ENCODE assay signal across 9 mouse cellular contexts in the genomic region with DNA sequence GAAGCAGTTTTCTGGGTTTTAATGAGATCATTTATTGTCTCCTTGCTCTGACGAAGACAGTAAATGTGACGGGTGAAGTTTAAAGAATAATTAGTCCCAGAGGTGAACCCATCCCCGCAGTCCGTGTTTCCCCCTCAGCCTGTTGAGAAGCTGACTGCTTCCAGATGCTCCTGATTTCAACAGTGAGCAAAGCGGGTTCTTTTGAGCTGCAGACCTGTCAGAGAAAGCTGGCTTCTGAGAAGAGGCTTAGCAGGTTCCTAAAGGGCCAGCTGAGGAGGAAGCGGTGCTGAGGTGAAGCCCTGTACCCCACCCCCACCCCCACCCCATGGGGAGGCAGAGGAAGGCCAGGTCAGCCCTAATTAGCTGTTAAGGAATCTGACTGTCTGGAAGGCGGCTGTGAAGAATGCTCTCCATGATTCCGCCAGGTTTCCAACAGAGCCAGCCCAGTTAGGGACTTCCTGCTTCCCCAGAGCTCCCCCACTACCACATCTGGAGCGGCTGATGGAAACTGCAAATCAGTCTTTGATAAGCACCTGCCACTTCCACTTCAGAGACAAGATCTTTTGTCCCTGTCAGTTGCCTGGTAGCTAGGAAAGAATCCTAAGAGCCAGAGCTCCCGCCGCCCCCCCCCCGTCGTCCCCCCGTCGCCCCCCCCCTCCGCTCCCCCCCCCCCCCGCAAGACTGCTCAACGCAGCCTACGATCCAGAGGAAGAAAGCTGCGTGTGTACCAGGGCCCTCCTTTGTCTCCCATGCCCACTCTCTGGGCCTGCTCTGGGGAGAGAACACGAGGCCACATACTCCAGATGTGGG. TPM values are rescaled to one million over a fixed set of nuclear protein-coding genes. Genes with fewer than 3 reads are reported as not detected.
DNase-seq lines count a peak whose midpoint lies in the region; ATAC-seq and TF ChIP-seq lines count a peak whose summit lies in the region.
"Had no signal": no experiment of that assay in that cellular context is flagged by ENCODE, and none has a peak within 500 bp of the region (broad histone marks: within the 10 kb centered on the region; RNA-seq: fewer than 3 reads in every experiment).

No protein-coding gene starts in this region.

- peak overlapping the region; percentile 44 for H3K27ac ChIP-seq in lung, embryonic 14.5 days (ENCODE audit: low read depth)
- H3K27ac ChIP-seq in embryonic facial prominence, embryonic 11.5 days (replicated peaks; ENCODE audit: low read depth, low read length) = peak overlapping the region; percentile 3
- peak overlapping the region; percentile 51 for H3K27ac ChIP-seq in hindbrain, embryonic 15.5 days (replicated peaks)

- peak overlapping the region; percentile 2; the same call in 1 of the 2 replicates for H3K9ac ChIP-seq in lung, embryonic 14.5 days
- no peak overlapping the region for H3K9ac ChIP-seq in embryonic facial prominence, embryonic 11.5 days (replicated peaks; ENCODE audit: low read length)
- no peak overlapping the region for H3K9ac ChIP-seq in hindbrain, embryonic 15.5 days

- H3K36me3 ChIP-seq in lung, embryonic 14.5 days (ENCODE audit: insufficient read depth) = no peaks in the 10 kb centered on the region
- no peaks in the 10 kb centered on the region for H3K36me3 ChIP-seq in embryonic facial prominence, embryonic 11.5 days (replicated peaks; ENCODE audit: control insufficient read depth, insufficient read depth, low read depth, low read length)
- H3K36me3 ChIP-seq in hindbrain, embryonic 15.5 days = no peaks in the 10 kb centered on the region

- 5% methylated on average over 19 of the region's 21 CpGs for WGBS in lung, embryonic 14.5 days
- WGBS in embryonic facial prominence, embryonic 11.5 days = 1% methylated on average over 15 of the region's 21 CpGs
- 13% methylated on average over 11 of the region's 21 CpGs for WGBS in hindbrain, embryonic 15.5 days

- ATAC-seq in lung, embryonic 14.5 days (ENCODE audit: insufficient read depth) = peak; percentile 22
- peak; percentile 40; the same call in 1 of the 2 replicates for ATAC-seq in embryonic facial prominence, embryonic 11.5 days (replicated peaks; ENCODE audit: insufficient number of reproducible peaks, low FRiP score, low TSS enrichment, low read depth)
- ATAC-seq in hindbrain, embryonic 15.5 days (ENCODE audit: low FRiP score, low read depth) = 0 out of 2 replicates have a peak, but pooled peaks have one; percentile 39

- peak; percentile 76 for DNase-seq in lung, embryonic 14.5 days
- no peak for DNase-seq in lung, postnatal 14 days
- DNase-seq in embryonic facial prominence, embryonic 11.5 days (ENCODE audit: low spot score) = peak; percentile 86
- DNase-seq in neural tube, embryonic 10.5 days (ENCODE audit: extremely low spot score, low spot score) = peak; percentile 70
- DNase-seq in adrenal gland, postnatal 4 days (ENCODE audit: low spot score in 2 of 2) = no peak
- DNase-seq in kidney, adult 9 months = no peak
- no peak for DNase-seq in cerebellum, postnatal 36 days
- DNase-seq: gastrocnemius, postnatal 36 days had no signal

- no peaks in the 10 kb centered on the region for H3K9me3 ChIP-seq in lung, embryonic 14.5 days (ENCODE audit: low read depth, low read length)
- no peaks in the 10 kb centered on the region for H3K9me3 ChIP-seq in embryonic facial prominence, embryonic 11.5 days (replicated peaks; ENCODE audit: control insufficient read depth, low read length)
- H3K9me3 ChIP-seq in hindbrain, embryonic 15.5 days = no peaks in the 10 kb centered on the region

- H3K4me3 ChIP-seq in lung, embryonic 14.5 days (ENCODE audit: low read depth, low read length) = no peak overlapping the region
- H3K4me3 ChIP-seq in embryonic facial prominence, embryonic 11.5 days (ENCODE audit: low read depth, low read length) = no peak overlapping the region
- H3K4me3 ChIP-seq in hindbrain, embryonic 15.5 days = no peak overlapping the region

- H3K4me2 ChIP-seq in lung, embryonic 14.5 days = peak overlapping the region; percentile 38; the same call in 1 of the 2 replicates
- peak overlapping the region; percentile 25; the same call in 1 of the 2 replicates for H3K4me2 ChIP-seq in embryonic facial prominence, embryonic 11.5 days (ENCODE audit: low read depth, low read length)
- peak overlapping the region; percentile 22; the same call in 1 of the 2 replicates for H3K4me2 ChIP-seq in hindbrain, embryonic 15.5 days

- no peak for TF ChIP-seq CTCF in lung, embryonic 14.5 days (IDR thresholded peaks at IDR 0.05; ENCODE audit: low read depth)

- no peaks in the 10 kb centered on the region for H3K27me3 ChIP-seq in lung, embryonic 14.5 days (ENCODE audit: insufficient read depth, low read length)
- H3K27me3 ChIP-seq in embryonic facial prominence, embryonic 11.5 days (ENCODE audit: control insufficient read depth, insufficient read depth, low read length) = no peaks in the 10 kb centered on the region
- H3K27me3 ChIP-seq in hindbrain, embryonic 15.5 days = no peaks in the 10 kb centered on the region

- peaks cover 25% of the 10 kb centered on the region for H3K4me1 ChIP-seq in lung, embryonic 14.5 days (ENCODE audit: insufficient read depth)
- peaks cover 26% of the 10 kb centered on the region for H3K4me1 ChIP-seq in embryonic facial prominence, embryonic 11.5 days (ENCODE audit: control insufficient read depth, insufficient read depth, low read length)
- H3K4me1 ChIP-seq in hindbrain, embryonic 15.5 days (replicated peaks) = peaks cover 25% of the 10 kb centered on the region

RNA-seq across cellular contexts. Expression of gene Hhat, which starts 25.4 kb away (rescaled TPM):
- 12.8 and 12.9 TPM in 2 replicates for polyA plus RNA-seq in lung, embryonic 14.5 days (2014; fragmentation: Nextera tagmentation; extraction: Ambion mirVana)
- polyA plus RNA-seq in embryonic facial prominence, embryonic 11.5 days (2014; fragmentation: Nextera tagmentation; extraction: Ambion mirVana) = 9.1 and 11.7 TPM in 2 replicates
- polyA plus RNA-seq in hindbrain, embryonic 15.5 days (2015; fragmentation: Nextera tagmentation; extraction: Ambion mirVana) = 3.5 and 3.6 TPM in 2 replicates
- total RNA-seq in adrenal gland, postnatal 4 days (2021) = 10 to 100 TPM; 14.4 to 15.1 TPM

RNA-seq across cellular contexts. Expression of gene Sertad4, which starts 59.1 kb away (rescaled TPM):
- 22.8 and 23.5 TPM in 2 replicates for polyA plus RNA-seq in lung, embryonic 14.5 days (2014; fragmentation: Nextera tagmentation; extraction: Ambion mirVana)
- 44.1 and 52.1 TPM in 2 replicates for polyA plus RNA-seq in embryonic facial prominence, embryonic 11.5 days (2014; fragmentation: Nextera tagmentation; extraction: Ambion mirVana)
- polyA plus RNA-seq in hindbrain, embryonic 15.5 days (2015; fragmentation: Nextera tagmentation; extraction: Ambion mirVana) = 19.4 and 20.6 TPM in 2 replicates
- total RNA-seq in adrenal gland, postnatal 4 days (2021) = 10 to 100 TPM; 19.5 to 21.8 TPM

Comparison
In these comparisons a context has a peak if more than half of its experiments do, and no peak if none do; other contexts are left out.
1. DNase-seq: peak in lung, embryonic 14.5 days (single experiment), embryonic facial prominence, embryonic 11.5 days (single experiment) and neural tube, embryonic 10.5 days (single experiment); none in lung, postnatal 14 days (single experiment), adrenal gland, postnatal 4 days (0 of 2), kidney, adult 9 months (single experiment) and cerebellum, postnatal 36 days (0 of 2).
2. Peak in every context shown above with its lines, with median percentiles within 50 percentile points of each other: ATAC-seq, H3K27ac ChIP-seq and H3K4me2 ChIP-seq.